Mouse (Mus musculus): ENCODE data around the gene Zswim7. TPM values are rescaled to one million over a fixed set of nuclear protein-coding genes. Genes with fewer than 3 reads are reported as not detected.

Zswim7 gene
- polyA plus RNA-seq, 1 experiment from 2014 or later: 21.4 TPM

- Histone ChIP-seq H3K36me3 (peaks cover 1% of the 10 kb centered on the region; the same call in 1 of the 2 replicates), H3K27ac (no peak overlapping the region), H3K4me3 (no peak overlapping the region), H3K9me3 (no peaks in the 10 kb centered on the region), H3K4me1 (replicated peaks) (peaks cover 15% of the 10 kb centered on the region), H3K27me3 (ENCODE audit: insufficient read depth, poor library complexity, severe bottlenecking) (no peaks in the 10 kb centered on the region)
- peak; percentile 79 for DNase-seq (ENCODE audit: low spot score)
- 23% methylated on average over 5 of the region's 5 CpGs for WGBS
Observed at GRCm38 (mm10) chr11:62278027-62278426, 3.1 kb downstream of the Zswim7 start.

- no peak for DNase-seq (ENCODE audit: low spot score)
- Histone ChIP-seq H3K4me3 (no peak overlapping the region), H3K36me3 (no peaks in the 10 kb centered on the region), H3K9me3 (no peaks in the 10 kb centered on the region), H3K27ac (no peak overlapping the region), H3K4me1 (replicated peaks) (peaks cover 13% of the 10 kb centered on the region), H3K27me3 (ENCODE audit: insufficient read depth, poor library complexity, severe bottlenecking) (no peaks in the 10 kb centered on the region)
- 52% methylated on average over 8 of the region's 8 CpGs for WGBS
Observed at GRCm38 (mm10) chr11:62277086-62277485, 4.1 kb downstream of the Zswim7 start.

- H3K4me3 ChIP-seq: no peak overlapping the region
- no peaks in the 10 kb centered on the region for H3K36me3 ChIP-seq
- H3K27me3 ChIP-seq (ENCODE audit: insufficient read depth, poor library complexity, severe bottlenecking): 0 out of 2 replicates have a peak, but pooled peaks cover 3% of the 10 kb centered on the region
- H3K4me1 ChIP-seq (replicated peaks): peaks cover 36% of the 10 kb centered on the region
- DNase-seq (ENCODE audit: low spot score): no peak
- H3K9me3 ChIP-seq: no peaks in the 10 kb centered on the region
- WGBS: 66% methylated on average over 5 of the region's 5 CpGs
- H3K27ac ChIP-seq: no peak overlapping the region
Observed at GRCm38 (mm10) chr11:62270851-62271250, 10.3 kb downstream of the Zswim7 start.

GRCm38 (mm10) chr11:62269097-62269496 lies 12.1 kb downstream of the Zswim7 start:
- Histone ChIP-seq H3K27me3 (ENCODE audit: insufficient read depth, poor library complexity, severe bottlenecking) (0 out of 2 replicates have a peak, but pooled peaks cover 3% of the 10 kb centered on the region), H3K9me3 (no peaks in the 10 kb centered on the region), H3K4me3 (no peak overlapping the region), H3K27ac (no peak overlapping the region), H3K4me1 (replicated peaks) (peaks cover 49% of the 10 kb centered on the region), H3K36me3 (no peaks in the 10 kb centered on the region)
- 76% methylated on average over 12 of the region's 12 CpGs for WGBS
- no peak for DNase-seq (ENCODE audit: low spot score)

GRCm38 (mm10) chr11:62268381-62268780 lies 12.8 kb downstream of the Zswim7 start:
- WGBS: 82% methylated on average over 8 of the region's 8 CpGs
- Histone ChIP-seq H3K4me1 (replicated peaks) (peaks cover 52% of the 10 kb centered on the region), H3K36me3 (no peaks in the 10 kb centered on the region), H3K27me3 (ENCODE audit: insufficient read depth, poor library complexity, severe bottlenecking) (0 out of 2 replicates have a peak, but pooled peaks cover 3% of the 10 kb centered on the region), H3K4me3 (no peak overlapping the region), H3K9me3 (no peaks in the 10 kb centered on the region), H3K27ac (no peak overlapping the region)
- DNase-seq (ENCODE audit: low spot score): no peak

- H3K4me1 ChIP-seq (replicated peaks): peaks cover 61% of the 10 kb centered on the region
- no peaks in the 10 kb centered on the region for H3K36me3 ChIP-seq
- 0 out of 2 replicates have a peak, but pooled peaks cover 3% of the 10 kb centered on the region for H3K27me3 ChIP-seq (ENCODE audit: insufficient read depth, poor library complexity, severe bottlenecking)
- no peaks in the 10 kb centered on the region for H3K9me3 ChIP-seq
- DNase-seq (ENCODE audit: low spot score): peak; percentile 39
- 51% methylated on average over 17 of the region's 17 CpGs for WGBS
- peak overlapping the region; percentile 77 for H3K27ac ChIP-seq
- no peak overlapping the region; the same call in 1 of the 2 replicates for H3K4me3 ChIP-seq
Observed at GRCm38 (mm10) chr11:62266466-62267214, 14.5 kb downstream of the Zswim7 start.

GRCm38 (mm10) chr11:62265642-62266041 lies 15.5 kb downstream of the Zswim7 start:
- Histone ChIP-seq H3K9me3 (no peaks in the 10 kb centered on the region), H3K36me3 (no peaks in the 10 kb centered on the region), H3K27ac (peak overlapping the region; percentile 76), H3K4me1 (replicated peaks) (peaks cover 68% of the 10 kb centered on the region), H3K4me3 (no peak overlapping the region), H3K27me3 (ENCODE audit: insufficient read depth, poor library complexity, severe bottlenecking) (peaks cover 3% of the 10 kb centered on the region; the same call in 1 of the 2 replicates)
- no peak for DNase-seq (ENCODE audit: low spot score)
- WGBS: 55% methylated on average over 7 of the region's 7 CpGs

GRCm38 (mm10) chr11:62264018-62264417 lies 17.2 kb downstream of the Zswim7 start:
- peaks cover 3% of the 10 kb centered on the region; the same call in 1 of the 2 replicates for H3K27me3 ChIP-seq (ENCODE audit: insufficient read depth, poor library complexity, severe bottlenecking)
- peaks cover 77% of the 10 kb centered on the region for H3K4me1 ChIP-seq (replicated peaks)
- no peaks in the 10 kb centered on the region for H3K36me3 ChIP-seq
- 75% methylated on average over 7 of the region's 7 CpGs for WGBS
- no peaks in the 10 kb centered on the region for H3K9me3 ChIP-seq
- no peak overlapping the region for H3K27ac ChIP-seq
- no peak overlapping the region for H3K4me3 ChIP-seq
- no peak for DNase-seq (ENCODE audit: low spot score)

GRCm38 (mm10) chr11:62263599-62263998 lies 17.6 kb downstream of the Zswim7 start:
- Histone ChIP-seq H3K4me1 (replicated peaks) (peaks cover 76% of the 10 kb centered on the region), H3K9me3 (no peaks in the 10 kb centered on the region), H3K36me3 (no peaks in the 10 kb centered on the region), H3K27ac (no peak overlapping the region), H3K27me3 (ENCODE audit: insufficient read depth, poor library complexity, severe bottlenecking) (peaks cover 3% of the 10 kb centered on the region; the same call in 1 of the 2 replicates), H3K4me3 (no peak overlapping the region)
- DNase-seq (ENCODE audit: low spot score): no peak
- WGBS: 84% methylated on average over 7 of the region's 7 CpGs

GRCm38 (mm10) chr11:62259214-62259613 lies 22.0 kb downstream of the Zswim7 start:
- H3K36me3 ChIP-seq: no peaks in the 10 kb centered on the region
- H3K27me3 ChIP-seq (ENCODE audit: insufficient read depth, poor library complexity, severe bottlenecking): no peaks in the 10 kb centered on the region; the same call in 1 of the 2 replicates
- no peaks in the 10 kb centered on the region for H3K9me3 ChIP-seq
- no peak for DNase-seq (ENCODE audit: low spot score)
- peaks cover 52% of the 10 kb centered on the region for H3K4me1 ChIP-seq (replicated peaks)
- H3K4me3 ChIP-seq: no peak overlapping the region
- no peak overlapping the region for H3K27ac ChIP-seq
- WGBS: 67% methylated on average over 5 of the region's 5 CpGs

- Histone ChIP-seq H3K27me3 (ENCODE audit: insufficient read depth, poor library complexity, severe bottlenecking) (peaks cover 46% of the 10 kb centered on the region), H3K36me3 (no peaks in the 10 kb centered on the region), H3K27ac (no peak overlapping the region), H3K4me1 (replicated peaks) (peaks cover 41% of the 10 kb centered on the region), H3K4me3 (no peak overlapping the region), H3K9me3 (no peaks in the 10 kb centered on the region)
- WGBS: 79% methylated on average over 5 of the region's 5 CpGs
- no peak for DNase-seq (ENCODE audit: low spot score)
Observed at GRCm38 (mm10) chr11:62253380-62253779, 27.8 kb downstream of the Zswim7 start.

GRCm38 (mm10) chr11:62251047-62251446 lies 30.1 kb downstream of the Zswim7 start:
- H3K27me3 ChIP-seq (ENCODE audit: insufficient read depth, poor library complexity, severe bottlenecking): peaks cover 62% of the 10 kb centered on the region
- H3K4me3 ChIP-seq: no peak overlapping the region
- peak; percentile 34 for DNase-seq (ENCODE audit: low spot score)
- no peaks in the 10 kb centered on the region for H3K9me3 ChIP-seq
- H3K36me3 ChIP-seq: no peaks in the 10 kb centered on the region
- WGBS: 61% methylated on average over 11 of the region's 11 CpGs
- H3K27ac ChIP-seq: peak overlapping the region; percentile 62; the same call in 1 of the 2 replicates
- peaks cover 38% of the 10 kb centered on the region for H3K4me1 ChIP-seq (replicated peaks)

- H3K36me3 ChIP-seq: no peaks in the 10 kb centered on the region
- WGBS: 4% methylated on average over 35 of the region's 35 CpGs
- H3K27me3 ChIP-seq (ENCODE audit: insufficient read depth, poor library complexity, severe bottlenecking): peaks cover 62% of the 10 kb centered on the region
- peaks cover 32% of the 10 kb centered on the region for H3K4me1 ChIP-seq (replicated peaks)
- H3K4me3 ChIP-seq: peak overlapping the region; percentile 75
- H3K27ac ChIP-seq: peak overlapping the region; percentile 75
- H3K9me3 ChIP-seq: peaks cover 11% of the 10 kb centered on the region; the same call in 1 of the 2 replicates
- DNase-seq (ENCODE audit: low spot score): peak; percentile 52
Observed at GRCm38 (mm10) chr11:62249266-62250037, 31.7 kb downstream of the Zswim7 start.
